Mouse (Mus musculus) left cerebral cortex, postnatal 4 days (tissue): ENCODE measurements at regions not wholly inside any gene's neighbourhood (a gene's known extent, or its start where the extent isn't known, plus 50 kb on each side); places are given as distances from the start of the nearest gene placed in this dataset.

Experiments used
- DNase-seq: peaks from one replicate; pipeline ENCODE4 v3.0.0-alpha.2; 2022
- intact Hi-C: fragments of 180-260 bp; cut with DNase I; formaldehyde crosslinking; loops from one replicate; pipeline ENCODE4 v1.15.1; 2025

- no peak for DNase-seq
- intact Hi-C loops: no loop called here
Observed at GRCm38 (mm10) chr11:57911698-57912283, 79.2 kb upstream of the Hand1 start.

- intact Hi-C loops: no loop called here
- DNase-seq: no peak
Observed at GRCm38 (mm10) chr11:57904216-57904615, 71.6 kb upstream of the Hand1 start.

- intact Hi-C loops: no loop called here
- no peak for DNase-seq
Observed at GRCm38 (mm10) chr11:57899335-57899734, 66.7 kb upstream of the Hand1 start.

DNA sequence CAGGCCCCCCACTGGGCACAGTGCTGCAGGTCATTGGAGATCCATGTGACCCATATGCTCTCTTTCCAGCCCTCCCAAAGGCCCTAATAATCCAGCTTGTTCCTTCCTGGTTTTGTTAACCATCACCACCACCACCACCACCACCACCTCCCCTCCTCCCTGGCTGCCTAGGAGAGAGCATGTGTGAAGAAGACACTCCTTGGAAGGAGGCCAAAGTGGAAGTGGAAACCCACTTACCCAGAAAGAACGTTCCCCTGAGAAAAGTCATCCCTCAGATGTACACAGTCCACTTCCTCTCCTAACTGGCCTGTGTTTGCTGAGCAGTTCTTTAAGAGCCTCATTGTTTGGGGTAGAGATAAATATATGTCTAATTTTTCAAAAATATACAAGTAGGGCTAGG is 62.9 kb upstream of the Hand1 start:
- DNase-seq: peak; percentile 36
- intact Hi-C loops: no loop called here

DNA sequence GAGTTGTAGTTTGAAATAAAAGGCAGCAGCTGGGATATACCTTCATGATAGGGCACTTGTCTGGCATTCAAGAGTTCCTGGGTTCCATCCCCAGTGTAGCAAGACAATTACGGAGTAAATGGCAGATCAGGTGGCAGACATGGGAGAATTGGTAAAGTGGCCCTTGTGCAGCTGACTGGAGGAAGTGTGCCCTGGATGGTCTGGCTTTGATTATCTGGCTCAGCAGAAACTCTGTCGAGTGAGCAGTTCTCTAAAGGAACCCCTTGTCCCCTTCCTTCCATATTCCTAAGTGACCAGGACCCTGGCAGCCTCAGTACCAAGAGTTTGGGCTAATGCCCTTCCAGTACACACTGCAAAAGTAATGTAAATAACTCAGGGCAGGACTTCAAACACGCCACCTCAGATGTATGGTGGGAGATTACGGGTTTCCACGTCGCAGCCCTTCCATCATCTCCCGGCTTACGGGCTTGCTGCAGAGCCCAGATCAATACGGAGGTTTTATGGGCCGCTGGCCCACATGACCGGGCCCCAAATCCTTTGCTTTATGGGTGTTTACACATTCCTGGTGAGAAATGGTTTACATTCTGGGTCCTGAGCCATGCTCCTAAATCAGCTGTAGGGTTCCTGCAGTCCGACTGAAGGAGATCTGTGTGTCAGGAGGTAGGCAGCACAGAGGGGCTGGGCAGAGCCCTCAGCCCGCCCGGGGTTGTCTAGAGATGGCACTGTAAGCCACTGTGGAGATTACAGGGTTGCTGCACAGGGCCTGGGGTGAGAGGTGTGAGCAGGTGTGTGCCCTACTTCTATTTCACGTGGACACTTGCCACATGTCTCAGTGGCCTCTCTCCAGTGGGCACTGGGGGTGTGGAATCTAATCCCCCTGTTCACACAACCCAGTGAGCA is 50.4 kb upstream of the Hand1 start:
- no peak for DNase-seq
- intact Hi-C loops: no loop called here
